Mouse (Mus musculus): ENCODE measurements at regions not wholly inside any gene's neighbourhood (a gene's known extent, or its start where the extent isn't known, plus 50 kb on each side); places are given as distances from the start of the nearest gene placed in this dataset.
"Not testable (repeated sequence)": the region's sequence is repeated elsewhere in the genome, so short reads cannot be mapped to it uniquely, and the experiment has no call there.

DNA sequence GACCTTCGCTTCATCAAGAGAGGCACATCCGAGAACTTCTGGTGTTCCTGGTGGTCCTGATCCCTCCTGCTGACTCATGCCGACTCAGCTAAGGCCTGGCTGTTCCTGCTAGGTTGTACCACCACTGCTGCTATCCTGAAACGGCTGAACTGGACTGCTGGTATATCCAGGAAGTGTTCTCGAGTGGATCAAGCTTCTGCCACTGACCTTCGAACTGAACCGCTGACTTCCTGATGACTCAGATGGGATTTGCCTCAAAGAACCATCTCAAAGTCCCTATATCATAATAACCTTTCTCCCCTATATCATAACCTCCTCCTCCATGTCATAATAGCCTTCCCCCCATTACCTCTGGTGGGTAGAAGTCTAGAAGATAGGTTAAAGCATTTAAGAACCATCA is 331.1 kb downstream of the Edem1 start:
- TF ChIP-seq POLR2A (IDR thresholded peaks at IDR 0.05; ENCODE audit: low read depth, low read length) = no peak
- TF ChIP-seq CTCF (conservative IDR thresholded peaks at IDR 0.05; ENCODE audit: insufficient read depth, insufficient read length, low read depth, low read length) = no peak
- Histone ChIP-seq H3K4me1 (ENCODE audit: control insufficient read depth, insufficient read depth, low read length) (no peaks in the 10 kb centered on the region), H3K27ac (ENCODE audit: insufficient read depth, low read depth, low read length) (no peak overlapping the region), H3K4me3 (ENCODE audit: insufficient read depth, low read depth, low read length) (no peak overlapping the region), H3K27me3 (replicated peaks; ENCODE audit: control insufficient read depth, insufficient read depth, low read length) (no peaks in the 10 kb centered on the region), H3K36me3 (ENCODE audit: control insufficient read depth, insufficient read depth, low read length) (no peaks in the 10 kb centered on the region)
- no peak for DNase-seq
- WGBS = 74% methylated on average over 7 of the region's 7 CpGs

DNA sequence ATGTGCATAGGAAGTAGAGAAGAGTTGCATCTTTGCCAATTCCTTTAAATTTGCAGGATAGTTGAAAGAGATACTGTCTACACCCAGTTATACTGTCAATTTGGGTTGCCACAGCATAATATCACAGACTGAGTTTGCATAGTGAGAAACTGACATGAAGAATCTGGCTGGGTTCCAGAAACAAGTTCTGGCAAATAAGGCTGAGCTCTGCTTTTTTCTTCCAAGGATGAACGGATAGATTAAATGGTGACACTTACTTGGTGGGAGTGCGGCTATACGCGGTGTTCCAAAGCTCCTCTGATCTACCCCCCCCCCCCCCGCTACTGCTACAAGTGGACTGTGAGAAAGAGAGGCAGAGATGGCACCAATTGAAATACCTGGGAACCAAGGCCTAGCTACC is 339.0 kb downstream of the Edem1 start:
- no peaks in the 10 kb centered on the region for H3K4me1 ChIP-seq (ENCODE audit: control insufficient read depth, insufficient read depth, low read length)
- DNase-seq = no peak
- H3K27me3 ChIP-seq (replicated peaks; ENCODE audit: control insufficient read depth, insufficient read depth, low read length) = no peaks in the 10 kb centered on the region; the same call in 1 of the 2 replicates
- WGBS = 71% methylated on average over 5 of the region's 5 CpGs
- no peaks in the 10 kb centered on the region for H3K36me3 ChIP-seq (ENCODE audit: control insufficient read depth, insufficient read depth, low read length)
- TF ChIP-seq POLR2A (IDR thresholded peaks at IDR 0.05; ENCODE audit: low read depth, low read length) (no peak), CTCF (conservative IDR thresholded peaks at IDR 0.05; ENCODE audit: insufficient read depth, insufficient read length, low read depth, low read length) (no peak)
- H3K27ac ChIP-seq (ENCODE audit: insufficient read depth, low read depth, low read length) = no peak overlapping the region
- no peak overlapping the region for H3K4me3 ChIP-seq (ENCODE audit: insufficient read depth, low read depth, low read length)

DNA sequence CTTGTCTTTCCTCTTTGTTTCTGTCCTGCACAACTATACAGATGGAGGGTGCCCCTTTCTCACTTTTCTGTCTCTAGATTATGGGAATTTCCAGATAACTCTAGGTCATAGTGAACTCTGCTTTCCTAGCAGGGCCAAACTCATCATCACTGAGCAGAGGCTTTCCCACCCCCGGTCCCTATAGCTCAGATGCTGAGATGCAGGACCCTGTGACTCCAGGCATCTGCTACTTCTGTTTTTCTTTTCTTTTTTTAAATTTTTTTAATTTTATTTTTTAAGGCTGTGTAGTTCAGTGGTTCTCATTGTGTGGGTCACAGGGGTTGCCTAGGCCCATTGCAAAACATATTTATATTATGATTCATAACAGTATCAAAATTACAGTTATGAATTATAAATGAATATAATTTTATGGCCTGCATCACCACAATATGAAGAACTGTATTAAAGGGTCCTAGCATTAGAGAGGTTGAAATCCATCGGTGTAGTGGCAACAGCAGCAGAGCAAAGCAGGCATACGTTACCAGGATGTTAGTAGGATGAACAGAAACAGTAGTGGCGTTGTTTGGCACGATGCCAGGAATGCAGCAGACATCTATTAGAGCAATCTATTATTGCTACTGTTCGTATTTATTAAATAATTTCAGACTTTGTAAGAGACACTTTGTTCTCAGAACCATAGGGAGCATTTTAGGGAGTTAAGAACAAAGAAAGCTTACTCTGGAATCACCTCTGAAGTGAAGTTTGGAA is 343.8 kb downstream of the Edem1 start:
- no peak for DNase-seq

DNA sequence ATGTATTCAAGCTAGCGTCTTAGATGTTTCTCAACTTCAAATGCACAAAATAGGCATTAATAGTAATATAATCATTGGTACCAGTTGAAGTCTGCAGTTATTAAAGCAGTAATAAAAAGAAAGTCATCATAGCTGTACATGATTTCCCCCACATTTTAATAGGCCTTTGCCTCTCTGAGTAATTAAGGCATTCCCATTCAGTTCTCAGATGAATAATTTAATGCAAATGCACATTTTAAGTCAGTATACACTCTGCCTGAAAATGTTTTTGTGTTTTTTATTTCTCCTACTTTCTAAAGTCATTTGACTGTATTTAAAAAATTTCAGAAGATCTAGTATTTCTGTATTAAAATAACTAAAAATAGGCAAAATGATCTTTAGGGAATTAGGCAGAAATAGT is 344.6 kb downstream of the Edem1 start:
- 89% methylated on average over 1 of the region's 1 CpGs for WGBS
- DNase-seq = no peak
- TF ChIP-seq CTCF (conservative IDR thresholded peaks at IDR 0.05; ENCODE audit: insufficient read depth, insufficient read length, low read depth, low read length) = no peak
- no peak for TF ChIP-seq POLR2A (IDR thresholded peaks at IDR 0.05; ENCODE audit: low read depth, low read length)
- Histone ChIP-seq H3K4me3 (ENCODE audit: insufficient read depth, low read depth, low read length) (no peak overlapping the region), H3K27me3 (replicated peaks; ENCODE audit: control insufficient read depth, insufficient read depth, low read length) (no peaks in the 10 kb centered on the region; the same call in 1 of the 2 replicates), H3K4me1 (ENCODE audit: control insufficient read depth, insufficient read depth, low read length) (no peaks in the 10 kb centered on the region), H3K27ac (ENCODE audit: insufficient read depth, low read depth, low read length) (no peak overlapping the region), H3K36me3 (ENCODE audit: control insufficient read depth, insufficient read depth, low read length) (no peaks in the 10 kb centered on the region)

More for the DNA sequence above, 343.8 kb downstream of the Edem1 start:
- Histone ChIP-seq H3K4me3 (ENCODE audit: insufficient read depth, low read depth, low read length) (no peak overlapping the region), H3K27me3 (replicated peaks; ENCODE audit: control insufficient read depth, insufficient read depth, low read length) (no peaks in the 10 kb centered on the region; the same call in 1 of the 2 replicates), H3K27ac (ENCODE audit: insufficient read depth, low read depth, low read length) (no peak overlapping the region), H3K36me3 (ENCODE audit: control insufficient read depth, insufficient read depth, low read length) (no peaks in the 10 kb centered on the region), H3K4me1 (ENCODE audit: control insufficient read depth, insufficient read depth, low read length) (no peaks in the 10 kb centered on the region)
- TF ChIP-seq CTCF (conservative IDR thresholded peaks at IDR 0.05; ENCODE audit: insufficient read depth, insufficient read length, low read depth, low read length) = no peak
- no peak for TF ChIP-seq POLR2A (IDR thresholded peaks at IDR 0.05; ENCODE audit: low read depth, low read length)
- WGBS = 47% methylated on average over 6 of the region's 6 CpGs

DNA sequence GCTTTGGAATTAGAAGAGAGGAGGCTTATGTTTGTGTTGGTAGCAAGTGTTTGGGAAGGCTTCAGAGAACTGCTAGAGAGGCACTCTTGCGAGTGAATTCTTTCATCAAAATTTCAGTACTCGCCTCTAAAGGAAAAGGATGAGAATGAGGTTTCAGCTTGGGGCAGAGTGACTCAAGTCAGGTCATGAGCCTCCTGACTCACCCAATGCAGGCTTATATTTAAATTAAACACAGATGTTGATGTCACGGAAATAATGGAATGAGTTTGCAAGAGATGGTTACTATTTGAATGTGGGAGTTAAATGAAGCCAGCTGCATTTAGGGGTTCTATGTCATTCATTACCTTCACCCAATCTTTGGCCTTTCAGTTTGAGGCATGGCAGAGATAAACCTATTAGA is 348.4 kb downstream of the Edem1 start:
- DNase-seq = no peak
- no peaks in the 10 kb centered on the region for H3K27me3 ChIP-seq (replicated peaks; ENCODE audit: control insufficient read depth, insufficient read depth, low read length)
- H3K36me3 ChIP-seq (ENCODE audit: control insufficient read depth, insufficient read depth, low read length) = no peaks in the 10 kb centered on the region
- TF ChIP-seq POLR2A (IDR thresholded peaks at IDR 0.05; ENCODE audit: low read depth, low read length) (no peak), CTCF (conservative IDR thresholded peaks at IDR 0.05; ENCODE audit: insufficient read depth, insufficient read length, low read depth, low read length) (no peak)
- 78% methylated on average over 3 of the region's 3 CpGs for WGBS
- H3K27ac ChIP-seq (ENCODE audit: insufficient read depth, low read depth, low read length) = no peak overlapping the region
- no peaks in the 10 kb centered on the region for H3K4me1 ChIP-seq (ENCODE audit: control insufficient read depth, insufficient read depth, low read length)
- H3K4me3 ChIP-seq (ENCODE audit: insufficient read depth, low read depth, low read length) = no peak overlapping the region

DNA sequence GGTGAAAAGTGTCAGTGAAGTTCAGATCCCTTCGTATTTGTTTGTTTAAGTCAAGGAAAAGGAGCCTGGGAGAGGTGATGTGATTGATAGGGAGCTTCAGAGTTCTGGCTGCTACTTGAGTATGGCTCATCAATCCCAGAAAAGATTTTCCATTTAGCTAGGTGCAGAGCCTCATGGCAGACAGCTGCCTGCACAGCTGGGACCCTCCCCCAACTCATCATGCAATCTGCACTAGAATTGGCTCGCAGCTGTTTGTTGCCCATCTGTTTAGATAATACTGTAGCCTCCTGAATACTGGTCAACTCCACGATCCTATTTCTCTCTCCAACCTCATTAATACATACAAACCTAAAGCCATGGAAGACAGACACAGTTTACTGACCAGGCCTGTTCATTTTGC is 354.4 kb downstream of the Edem1 start:
- Histone ChIP-seq H3K4me1 (ENCODE audit: control insufficient read depth, insufficient read depth, low read length) (no peaks in the 10 kb centered on the region), H3K36me3 (ENCODE audit: control insufficient read depth, insufficient read depth, low read length) (no peaks in the 10 kb centered on the region), H3K27ac (ENCODE audit: insufficient read depth, low read depth, low read length) (no peak overlapping the region), H3K4me3 (ENCODE audit: insufficient read depth, low read depth, low read length) (no peak overlapping the region), H3K27me3 (replicated peaks; ENCODE audit: control insufficient read depth, insufficient read depth, low read length) (no peaks in the 10 kb centered on the region; the same call in 1 of the 2 replicates)
- no peak for DNase-seq
- WGBS = 14% methylated on average over 3 of the region's 3 CpGs
- TF ChIP-seq POLR2A (IDR thresholded peaks at IDR 0.05; ENCODE audit: low read depth, low read length) (no peak), CTCF (conservative IDR thresholded peaks at IDR 0.05; ENCODE audit: insufficient read depth, insufficient read length, low read depth, low read length) (no peak)

DNA sequence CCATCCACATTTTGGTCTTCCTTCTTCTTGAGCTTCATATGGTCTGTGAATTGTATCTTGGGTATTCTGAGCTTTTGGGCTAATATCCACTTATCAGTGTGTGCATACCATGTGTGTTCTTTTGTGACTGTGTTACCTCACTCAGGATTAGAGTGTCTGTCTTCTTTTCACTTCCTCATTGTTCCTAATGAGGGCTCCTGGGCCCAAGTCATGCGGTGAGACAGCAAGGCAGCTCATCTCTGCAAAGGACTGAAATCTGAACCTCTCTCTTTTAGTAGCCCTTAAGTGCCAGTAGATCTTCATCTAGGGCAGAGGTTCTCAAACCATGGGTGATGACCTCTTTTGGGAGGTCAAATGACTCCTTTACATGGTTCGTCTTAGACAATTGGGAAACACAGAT is 364.6 kb downstream of the Edem1 start:
- H3K27ac ChIP-seq (ENCODE audit: insufficient read depth, low read depth, low read length); DNase-seq; H3K4me1 ChIP-seq (ENCODE audit: control insufficient read depth, insufficient read depth, low read length); H3K27me3 ChIP-seq (replicated peaks; ENCODE audit: control insufficient read depth, insufficient read depth, low read length); H3K4me3 ChIP-seq (ENCODE audit: insufficient read depth, low read depth, low read length); H3K36me3 ChIP-seq (ENCODE audit: control insufficient read depth, insufficient read depth, low read length): not testable (repeated sequence)
- WGBS = 55% methylated on average over 2 of the region's 2 CpGs

All from kidney, adult 2 months (tissue).